Mouse (Mus musculus) layer of hippocampus, adult 8-10 months (tissue): Measurements from ENCODE around the gene Tmem86b. TPM values are rescaled to one million over a fixed set of nuclear protein-coding genes. Genes with fewer than 3 reads are reported as not detected.

Experiments
- microRNA-seq, 2 experiments: library from miRNA; unstranded; fragments of <30 nt; microRNA quantifications; one replicate each; pipeline ENCODE4 v1.2.0; 2022
- total RNA-seq, 4 experiments: library from RNA; stranded (reverse); gene quantifications; 2 replicates each; pipeline ENCODE4 v1.2.4; 2022

Gene Tmem86b
- total RNA-seq, 4 experiments from 2014 or later, result 15.4 to 27.0 (median 20.7) TPM

Small RNAs within 50 kb of the gene (microRNA-seq; reads per million reads assigned to microRNA genes)
- 0 reads per million in 2 experiments for gene Gm23577

Other genes with a start within 250 kb of the Tmem86b start
- under 1 TPM in 1 of 4 experiments, not detected in 3; 0.51 TPM for gene Gp6, start 233.7 kb downstream of the Tmem86b start, total RNA-seq
- gene Rdh13, start 185.8 kb downstream of the Tmem86b start, total RNA-seq, result 10 to 100 TPM; 27.0 to 31.7 (median 30.2) TPM
- 1 to 10 TPM; 6.1 to 9.1 (median 6.2) TPM for gene Eps8l1, start 170.7 kb downstream of the Tmem86b start, total RNA-seq
- 100 to 1,000 TPM; 143 to 158 (median 147) TPM for gene Ppp1r12c, start 129.7 kb downstream of the Tmem86b start, total RNA-seq
- 1 to 10 TPM; 1.3 to 4.0 (median 2.0) TPM for gene Tnnt1, start 115.0 kb downstream of the Tmem86b start, total RNA-seq
- 1 to 10 TPM in 1 of 4 experiments, not detected in 3; 1.3 TPM for gene Tnni3, start 107.2 kb downstream of the Tmem86b start, total RNA-seq
- 1 to 10 TPM in 1 of 4 experiments, under 1 TPM in 2, not detected in 1; 0.77 to 1.6 (median 0.96) TPM for gene Dnaaf3, start 99.0 kb downstream of the Tmem86b start, total RNA-seq
- gene Syt5, start 83.9 kb downstream of the Tmem86b start, total RNA-seq, result 100 to 1,000 TPM; 180 to 219 (median 211) TPM
- gene Ptprh, start 27.4 kb downstream of the Tmem86b start, total RNA-seq, result under 1 TPM; 0.59 to 0.85 (median 0.67) TPM
- 100 to 1,000 TPM; 130 to 139 (median 134) TPM for gene Ppp6r1, start 27.6 kb upstream of the Tmem86b start, total RNA-seq
- 10 to 100 TPM; 76.4 to 91.2 (median 84.1) TPM for gene Hspbp1, start 53.6 kb upstream of the Tmem86b start, total RNA-seq
- gene Brsk1, start 59.2 kb upstream of the Tmem86b start, total RNA-seq, result 100 to 1,000 TPM; 314 to 327 (median 325) TPM
- gene Tmem150b, start 93.8 kb upstream of the Tmem86b start, total RNA-seq, result under 1 TPM in 2 of 4 experiments, not detected in 2; 0.27 to 0.36 TPM
- 10 to 100 TPM; 26.1 to 39.8 (median 33.0) TPM for gene Kmt5c, start 108.7 kb upstream of the Tmem86b start, total RNA-seq
- gene Cox6b2, start 121.7 kb upstream of the Tmem86b start, total RNA-seq, result 10 to 100 TPM in 1 of 4 experiments, 1 to 10 TPM in 3; 6.0 to 13.0 (median 7.4) TPM
- not detected for gene Fam71e2, start 139.9 kb upstream of the Tmem86b start, total RNA-seq
- gene Il11, start 151.4 kb upstream of the Tmem86b start, total RNA-seq, result under 1 TPM; 0.31 to 0.43 (median 0.37) TPM
- gene Tmem190, start 151.5 kb upstream of the Tmem86b start, total RNA-seq, result not detected
- 1 to 10 TPM; 1.2 to 3.7 (median 2.0) TPM for gene Tmem238, start 158.2 kb upstream of the Tmem86b start, total RNA-seq
- gene Rpl28, start 161.5 kb upstream of the Tmem86b start, total RNA-seq, result 100 to 1,000 TPM; 350 to 553 (median 418) TPM
- gene Ube2s, start 181.2 kb upstream of the Tmem86b start, total RNA-seq, result 100 to 1,000 TPM; 113 to 119 (median 116) TPM
- 100 to 1,000 TPM; 133 to 179 (median 153) TPM for gene Shisa7, start 213.3 kb upstream of the Tmem86b start, total RNA-seq
- 1 to 10 TPM; 4.7 to 8.9 (median 6.9) TPM for gene Isoc2b, start 238.8 kb upstream of the Tmem86b start, total RNA-seq
- 10 to 100 TPM; 13.7 to 16.0 (median 14.2) TPM for gene Isoc2a, start 245.7 kb upstream of the Tmem86b start, total RNA-seq